Mouse (Mus musculus): Measurements from ENCODE around the gene Ccdc167. TPM values are rescaled to one million over a fixed set of nuclear protein-coding genes. Genes with fewer than 3 reads are reported as not detected.
"Not testable (repeated sequence)": the region's sequence is repeated elsewhere in the genome, so short reads cannot be mapped to it uniquely, and the experiment has no call there.

Gene Ccdc167
- polyA plus RNA-seq, 1 experiment from 2014 or later: 4.6 TPM

GRCm38 (mm10) chr17:29720755-29721365 lies 4.0 kb upstream of the Ccdc167 start:
- no peak for DNase-seq
- no peak for TF ChIP-seq EP300 (IDR thresholded peaks at IDR 0.05; ENCODE audit: low read depth)
- TF ChIP-seq CTCF (IDR thresholded peaks at IDR 0.05; ENCODE audit: low read depth): no peak
- WGBS (ENCODE audit: insufficient replicate concordance): 62% methylated on average over 11 of the region's 11 CpGs

GRCm38 (mm10) chr17:29719628-29720575 lies 3.1 kb upstream of the Ccdc167 start:
- TF ChIP-seq CTCF (IDR thresholded peaks at IDR 0.05; ENCODE audit: low read depth) (no peak), EP300 (IDR thresholded peaks at IDR 0.05; ENCODE audit: low read depth) (no peak)
- Histone ChIP-seq H3K9me3 (ENCODE audit: low read length) (no peaks in the 10 kb centered on the region), H3K27ac (ENCODE audit: low read depth) (no peak overlapping the region), H3K36me3 (replicated peaks; ENCODE audit: insufficient read depth, low read length) (no peaks in the 10 kb centered on the region), H3K9ac (replicated peaks) (no peak overlapping the region), H3K27me3 (ENCODE audit: insufficient read depth, low read length) (no peaks in the 10 kb centered on the region), H3K4me1 (ENCODE audit: insufficient read depth) (peaks cover 13% of the 10 kb centered on the region), H3K4me3 (ENCODE audit: low read depth, low read length) (no peak overlapping the region), H3K4me2 (ENCODE audit: low read depth, low read length) (no peak overlapping the region)
- 80% methylated on average over 13 of the region's 13 CpGs for WGBS (ENCODE audit: insufficient replicate concordance)
- no peak for DNase-seq
- ATAC-seq: no peak

More at GRCm38 (mm10) chr17:29720755-29721365, 4.0 kb upstream of the Ccdc167 start:
- Histone ChIP-seq H3K9ac (replicated peaks) (no peak overlapping the region), H3K27me3 (ENCODE audit: insufficient read depth, low read length) (no peaks in the 10 kb centered on the region), H3K36me3 (replicated peaks; ENCODE audit: insufficient read depth, low read length) (no peaks in the 10 kb centered on the region), H3K4me2 (ENCODE audit: low read depth, low read length) (no peak overlapping the region), H3K27ac (ENCODE audit: low read depth) (no peak overlapping the region), H3K9me3 (ENCODE audit: low read length) (no peaks in the 10 kb centered on the region), H3K4me3 (ENCODE audit: low read depth, low read length) (no peak overlapping the region), H3K4me1 (ENCODE audit: insufficient read depth) (peaks cover 13% of the 10 kb centered on the region)
- ATAC-seq: no peak

DNA sequence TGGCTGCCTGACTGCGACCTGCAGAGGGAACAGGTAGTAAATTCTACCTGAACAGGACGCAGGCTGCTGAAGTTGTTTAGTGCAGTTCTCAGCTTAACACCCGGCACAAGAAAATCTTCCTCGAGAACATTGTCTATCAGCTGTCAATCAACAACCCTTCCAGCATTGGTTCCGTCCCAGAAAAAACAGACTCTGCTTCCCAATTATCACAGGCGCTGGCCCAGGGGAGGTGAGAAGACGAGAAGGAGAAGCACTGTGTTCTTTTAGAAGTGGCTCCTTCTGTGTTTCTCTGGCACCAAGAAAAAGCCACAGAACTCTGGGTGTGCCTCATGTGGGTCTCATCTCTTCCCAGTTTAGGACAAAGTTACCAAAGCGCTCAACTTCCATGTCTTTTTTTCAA lies 1.8 kb upstream of the Ccdc167 start:
- H3K27me3 ChIP-seq (ENCODE audit: insufficient read depth, low read length): no peaks in the 10 kb centered on the region
- no peak overlapping the region for H3K4me3 ChIP-seq (ENCODE audit: low read depth, low read length)
- H3K4me1 ChIP-seq (ENCODE audit: insufficient read depth): peaks cover 13% of the 10 kb centered on the region
- no peak overlapping the region for H3K4me2 ChIP-seq (ENCODE audit: low read depth, low read length)
- H3K9me3 ChIP-seq (ENCODE audit: low read length): no peaks in the 10 kb centered on the region
- H3K36me3 ChIP-seq (replicated peaks; ENCODE audit: insufficient read depth, low read length): no peaks in the 10 kb centered on the region
- ATAC-seq (no peak), DNase-seq (no peak)
- H3K27ac ChIP-seq (ENCODE audit: low read depth): no peak overlapping the region
- 81% methylated on average over 8 of the region's 8 CpGs for WGBS (ENCODE audit: insufficient replicate concordance)
- TF ChIP-seq EP300 (IDR thresholded peaks at IDR 0.05; ENCODE audit: low read depth) (no peak), CTCF (IDR thresholded peaks at IDR 0.05; ENCODE audit: low read depth) (no peak)
- no peak overlapping the region for H3K9ac ChIP-seq (replicated peaks)

- ATAC-seq; H3K4me3 ChIP-seq (ENCODE audit: low read depth, low read length); H3K9me3 ChIP-seq (ENCODE audit: low read length); H3K9ac ChIP-seq (replicated peaks); H3K36me3 ChIP-seq (replicated peaks; ENCODE audit: insufficient read depth, low read length); H3K4me2 ChIP-seq (ENCODE audit: low read depth, low read length); H3K27ac ChIP-seq (ENCODE audit: low read depth); H3K27me3 ChIP-seq (ENCODE audit: insufficient read depth, low read length); DNase-seq: not testable (repeated sequence)
- 87% methylated on average over 4 of the region's 4 CpGs for WGBS (ENCODE audit: insufficient replicate concordance)
- H3K4me1 ChIP-seq (ENCODE audit: insufficient read depth): peaks cover 18% of the 10 kb centered on the region
These were observed 3.1 kb downstream of the Ccdc167 start for GRCm38 (mm10) chr17:29713734-29714133.

- no peak for ATAC-seq
- H3K9me3 ChIP-seq (ENCODE audit: low read length): no peaks in the 10 kb centered on the region
- no peak overlapping the region for H3K9ac ChIP-seq (replicated peaks)
- H3K36me3 ChIP-seq (replicated peaks; ENCODE audit: insufficient read depth, low read length): no peaks in the 10 kb centered on the region
- no peak overlapping the region for H3K4me3 ChIP-seq (ENCODE audit: low read depth, low read length)
- no peak overlapping the region for H3K27ac ChIP-seq (ENCODE audit: low read depth)
- peaks cover 18% of the 10 kb centered on the region for H3K4me1 ChIP-seq (ENCODE audit: insufficient read depth)
- TF ChIP-seq CTCF (IDR thresholded peaks at IDR 0.05; ENCODE audit: low read depth): no peak
- TF ChIP-seq EP300 (IDR thresholded peaks at IDR 0.05; ENCODE audit: low read depth): no peak
- WGBS (ENCODE audit: insufficient replicate concordance): 76% methylated on average over 7 of the region's 7 CpGs
- no peak for DNase-seq
- no peak overlapping the region for H3K4me2 ChIP-seq (ENCODE audit: low read depth, low read length)
- no peaks in the 10 kb centered on the region for H3K27me3 ChIP-seq (ENCODE audit: insufficient read depth, low read length)
These were observed 4.3 kb downstream of the Ccdc167 start for GRCm38 (mm10) chr17:29712565-29712964.

DNA sequence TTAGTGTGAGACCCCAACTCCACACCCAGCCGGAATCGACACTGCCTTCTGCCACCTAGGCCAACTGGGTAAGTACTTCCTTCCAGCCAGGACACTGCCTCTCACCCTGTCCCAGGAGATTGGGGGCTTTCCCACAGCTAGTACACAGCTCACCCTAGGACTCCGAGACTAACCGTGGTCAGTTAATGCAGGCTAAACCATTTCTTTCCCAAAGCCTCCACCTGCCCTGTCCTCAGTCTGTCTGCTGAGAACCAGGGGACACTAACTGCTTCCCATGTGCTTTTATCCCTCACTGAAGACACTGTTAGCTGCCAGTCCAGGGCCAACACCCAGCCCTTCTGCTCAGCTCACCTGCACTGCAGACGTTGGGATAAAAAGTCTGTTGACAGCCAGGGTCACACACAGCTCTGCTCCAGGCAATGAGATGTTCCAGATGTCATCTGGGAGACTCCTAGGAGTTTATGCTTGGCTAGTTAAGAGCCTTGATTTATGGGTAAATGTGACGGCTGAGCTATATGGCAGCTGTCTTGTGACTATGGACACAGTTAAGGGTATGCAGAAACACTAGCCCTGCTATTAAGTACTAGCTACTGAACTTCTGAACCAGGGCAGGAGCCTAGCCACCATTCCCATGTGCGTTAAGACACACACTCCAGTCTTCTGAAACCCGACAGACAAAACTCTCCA lies 5.0 kb downstream of the Ccdc167 start:
- H3K4me1 ChIP-seq (ENCODE audit: insufficient read depth): peaks cover 14% of the 10 kb centered on the region
- no peak overlapping the region for H3K27ac ChIP-seq (ENCODE audit: low read depth)
- no peak for TF ChIP-seq CTCF (IDR thresholded peaks at IDR 0.05; ENCODE audit: low read depth)
- no peak for TF ChIP-seq EP300 (IDR thresholded peaks at IDR 0.05; ENCODE audit: low read depth)
- H3K9ac ChIP-seq (replicated peaks): no peak overlapping the region
- H3K9me3 ChIP-seq (ENCODE audit: low read length): no peaks in the 10 kb centered on the region
- no peaks in the 10 kb centered on the region for H3K36me3 ChIP-seq (replicated peaks; ENCODE audit: insufficient read depth, low read length)
- no peak overlapping the region for H3K4me3 ChIP-seq (ENCODE audit: low read depth, low read length)
- no peak overlapping the region for H3K4me2 ChIP-seq (ENCODE audit: low read depth, low read length)
- no peak for ATAC-seq
- H3K27me3 ChIP-seq (ENCODE audit: insufficient read depth, low read length): no peaks in the 10 kb centered on the region
- 77% methylated on average over 8 of the region's 8 CpGs for WGBS (ENCODE audit: insufficient replicate concordance)
- DNase-seq: no peak

Data from liver, postnatal 0 days (tissue).